Mouse (Mus musculus) forelimb bud, embryonic 11.5 days (tissue): ENCODE measurements at regions not wholly inside any gene's neighbourhood (a gene's known extent, or its start where the extent isn't known, plus 50 kb on each side); places are given as distances from the start of the nearest gene placed in this dataset.

Experiments
- DNase-seq: peaks from one replicate; pipeline ENCODE4 v3.0.0-alpha.2; 2012; ENCODE audit warnings: low read depth, low spot score

DNA sequence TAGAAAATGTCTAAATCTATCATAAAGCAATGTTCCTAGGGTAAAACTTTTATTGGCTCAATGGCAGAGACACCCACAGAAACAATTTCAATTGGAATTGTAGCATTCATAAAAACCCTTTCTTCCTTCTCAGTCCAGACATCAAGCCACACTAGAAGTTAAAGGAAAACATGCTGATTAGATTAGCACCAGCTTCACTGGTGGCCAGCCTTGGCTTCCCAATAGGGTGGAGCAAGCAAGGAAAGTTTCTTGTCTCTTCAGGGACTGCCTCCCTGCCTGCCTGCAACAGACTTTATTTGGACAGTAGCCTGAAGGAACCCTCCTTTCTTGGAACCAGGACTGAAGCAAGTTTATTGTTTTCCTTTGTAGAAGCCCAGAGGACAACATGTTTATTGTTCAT is 289.0 kb upstream of the Mef2c start:
- DNase-seq, result no peak

DNA sequence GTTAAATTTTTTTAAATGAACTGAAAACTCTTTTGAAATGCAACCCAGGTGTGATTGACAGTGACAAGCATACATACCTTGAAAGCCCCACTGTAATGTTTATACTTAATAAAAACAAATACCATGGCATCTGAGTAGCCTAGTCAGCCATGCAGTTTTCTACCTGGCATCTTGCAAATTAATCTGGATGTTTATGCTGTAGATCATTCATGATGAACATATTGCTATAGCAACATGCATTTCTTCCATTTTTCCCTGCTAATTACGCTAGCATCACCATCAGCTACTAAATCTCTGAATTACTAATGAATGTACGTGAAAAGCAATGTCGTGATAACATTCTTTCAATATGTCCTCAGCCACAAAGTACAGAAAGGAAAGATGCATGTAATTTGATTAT is 287.4 kb upstream of the Mef2c start:
- no peak for DNase-seq

DNA sequence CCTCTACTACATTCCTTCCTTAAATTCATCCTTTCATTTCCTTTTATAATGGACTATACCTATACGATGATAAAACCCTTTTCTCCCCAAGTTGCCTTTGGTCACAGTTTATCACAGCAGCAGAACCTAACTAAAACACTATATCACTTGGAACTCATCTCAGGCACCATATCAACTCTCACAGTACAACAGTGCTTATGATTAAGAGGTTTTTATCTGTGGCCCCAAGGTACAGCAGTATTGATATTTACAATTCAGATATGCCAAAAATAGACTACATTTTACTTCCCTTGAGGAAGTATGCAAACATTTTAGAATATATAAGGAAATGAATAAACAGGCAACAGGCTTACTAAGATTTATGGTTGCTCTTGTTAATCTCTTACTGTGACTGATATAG is 251.4 kb upstream of the Mef2c start:
- DNase-seq, result no peak

GRCm38 (mm10) chr13:83266591-83266990 is 237.2 kb upstream of the Mef2c start:
- no peak for DNase-seq

DNA sequence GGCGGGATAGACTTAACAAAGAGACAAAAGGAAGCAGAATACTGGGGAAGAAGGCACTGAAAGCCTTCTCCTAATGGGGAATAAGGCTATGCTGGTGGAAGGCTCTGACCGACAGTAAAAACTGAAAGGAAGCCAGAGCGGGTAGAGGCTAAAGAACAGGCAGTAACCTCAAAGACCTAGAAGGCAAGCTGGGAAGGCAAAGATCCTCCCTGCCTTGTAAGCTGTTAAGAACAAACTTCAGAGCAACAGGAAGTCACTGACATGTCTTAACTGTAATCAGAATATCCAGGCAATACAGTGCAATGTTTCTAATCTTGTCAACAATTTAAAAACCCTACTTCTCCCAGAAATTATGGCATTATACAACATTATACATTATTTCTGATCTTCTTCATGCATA is 235.2 kb upstream of the Mef2c start:
- no peak for DNase-seq

DNA sequence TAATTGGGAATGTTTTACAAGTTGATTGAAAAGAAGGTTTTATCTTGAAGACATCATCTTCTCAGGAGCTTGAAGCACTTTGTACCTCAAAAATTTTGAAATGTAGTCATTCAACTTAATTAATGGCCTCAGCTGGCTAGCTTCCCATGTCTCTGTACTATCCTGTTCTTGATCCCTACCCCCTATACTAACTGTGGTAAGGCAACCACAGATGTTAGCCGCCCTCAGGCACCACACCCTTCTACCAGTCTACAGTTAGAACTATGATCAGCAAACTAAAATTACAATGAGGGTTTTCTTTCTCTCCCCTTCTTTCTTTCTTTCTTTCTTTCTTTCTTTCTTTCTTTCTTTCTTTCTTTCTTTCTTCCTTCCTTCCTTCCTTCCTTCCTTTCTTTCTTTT is 225.1 kb upstream of the Mef2c start:
- DNase-seq, result no peak

DNA sequence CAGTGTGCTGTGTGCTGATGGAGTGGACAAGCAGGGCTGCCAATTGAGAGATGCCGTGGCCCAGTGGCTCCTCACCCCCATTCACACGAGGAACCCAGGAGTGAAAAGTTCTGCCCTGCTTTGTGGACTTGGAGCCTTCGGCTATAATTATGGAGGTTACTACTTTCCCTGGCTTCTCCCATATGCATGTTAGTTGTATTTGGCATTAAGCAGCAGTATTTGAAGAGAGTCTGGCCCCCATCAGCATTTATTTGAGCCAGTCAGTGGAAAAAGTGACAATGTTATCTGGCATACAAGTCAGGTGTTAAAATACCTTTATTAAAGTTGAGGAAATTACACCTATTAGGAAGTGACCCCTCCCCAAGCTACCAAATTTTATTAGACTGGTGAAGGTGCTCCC is 196.1 kb upstream of the Mef2c start:
- DNase-seq, result no peak

- no peak for DNase-seq
Observed at GRCm38 (mm10) chr13:83328488-83328887, 175.3 kb upstream of the Mef2c start.

DNA sequence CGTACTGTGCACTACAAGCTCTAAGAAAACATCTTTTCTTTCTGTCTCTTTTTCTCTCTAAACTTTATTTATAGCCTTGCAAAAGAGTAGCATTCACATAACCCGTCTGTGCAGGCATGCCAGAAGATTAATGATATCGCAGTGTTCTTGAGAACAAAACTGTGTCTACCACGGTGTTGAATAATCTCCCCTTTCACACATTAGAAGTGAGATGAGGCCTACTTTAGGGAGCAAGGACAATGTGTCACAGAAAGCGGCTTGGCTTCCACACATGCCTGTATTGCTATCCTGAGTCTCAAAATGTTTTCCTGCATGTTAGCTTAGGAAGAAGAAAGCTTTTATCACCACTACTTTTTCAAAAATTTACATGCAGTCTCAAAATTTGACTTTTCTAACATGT is 170.1 kb upstream of the Mef2c start:
- no peak for DNase-seq

DNA sequence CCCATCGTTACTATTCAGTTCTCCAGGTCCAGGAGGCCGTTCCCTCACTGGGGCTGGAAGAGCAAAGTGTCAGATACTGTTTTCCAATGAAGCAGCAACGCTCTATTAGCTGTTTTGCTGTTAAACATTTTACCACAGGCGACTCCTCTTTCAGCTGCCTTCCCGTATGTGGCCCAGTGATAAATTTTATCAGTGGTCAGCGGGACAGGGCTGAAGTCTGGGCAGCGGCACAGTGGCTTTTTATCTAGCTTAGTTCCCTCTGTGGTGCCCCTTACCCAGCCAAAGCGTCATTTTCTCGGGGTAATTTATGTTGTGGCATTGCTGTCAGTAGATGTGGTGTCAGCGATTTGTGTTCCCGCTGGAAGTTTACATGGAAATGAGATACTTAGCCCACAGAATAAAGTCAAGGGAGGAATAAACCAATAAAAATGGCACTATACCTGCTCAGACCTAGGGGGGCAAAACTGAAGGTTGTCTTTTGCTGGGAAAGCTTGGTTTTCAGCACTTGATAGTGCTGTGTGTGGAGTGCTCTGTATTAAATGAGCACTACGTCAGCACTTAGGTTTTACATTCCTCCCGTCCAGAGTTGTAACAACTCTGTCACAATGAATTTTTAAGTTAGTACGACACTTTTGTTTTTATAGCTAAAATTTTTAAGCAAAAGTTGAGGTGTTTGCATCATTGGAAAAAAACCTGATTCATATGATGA is 159.1 kb upstream of the Mef2c start:
- DNase-seq, result peak; percentile 11

- no peak for DNase-seq
Observed at GRCm38 (mm10) chr13:83355341-83355740, 148.5 kb upstream of the Mef2c start.

DNA sequence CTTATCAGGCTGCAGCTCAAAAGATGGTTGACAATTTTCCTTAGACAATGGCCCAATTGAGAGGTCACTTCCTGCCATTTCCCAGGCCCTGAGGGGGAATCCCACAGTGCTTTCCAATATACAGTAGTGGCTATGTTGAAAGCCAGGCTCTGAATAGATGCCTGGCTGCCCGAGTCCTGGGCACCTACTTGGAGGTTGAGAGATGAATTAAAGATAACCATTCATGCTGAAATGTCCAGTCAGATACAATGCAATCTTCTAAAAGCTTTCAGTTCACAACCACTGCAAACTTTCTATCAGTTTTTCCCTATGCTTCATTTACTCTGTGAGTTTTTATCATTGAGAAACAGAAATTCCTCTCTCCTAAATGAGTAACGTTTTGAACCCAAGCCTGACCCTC is 143.3 kb upstream of the Mef2c start:
- no peak for DNase-seq

DNA sequence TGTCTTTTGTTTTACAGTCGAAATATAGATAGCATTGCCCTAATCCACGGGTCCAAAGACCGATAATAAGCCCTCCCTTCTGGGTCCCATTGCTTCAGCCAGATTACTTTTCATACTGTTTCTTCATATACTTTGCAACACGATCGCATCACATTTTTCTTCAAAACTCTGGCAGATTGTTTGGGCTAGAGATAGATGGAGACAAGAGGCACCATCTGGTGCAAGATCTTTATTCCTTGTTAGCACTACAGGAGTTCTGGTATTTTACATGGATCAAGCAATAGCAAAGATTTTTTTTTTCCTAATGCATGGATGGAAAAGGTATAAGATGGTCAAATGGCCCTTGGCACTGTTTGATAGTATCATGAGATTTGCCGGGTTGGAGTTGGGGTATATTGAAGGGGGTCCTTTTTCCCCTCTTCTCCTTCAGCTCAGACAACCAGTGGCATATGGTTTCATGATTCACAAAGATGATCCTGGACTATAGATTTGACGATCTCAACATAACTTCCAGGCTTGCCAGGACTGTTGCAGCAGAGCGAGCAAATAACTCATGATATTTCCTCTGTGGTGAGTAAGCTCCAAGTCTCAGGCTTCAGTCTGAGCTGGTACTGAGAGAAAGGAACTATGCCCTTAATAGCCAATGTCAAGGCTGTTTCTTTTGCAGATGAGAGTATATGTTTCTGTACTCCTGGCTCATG is 127.6 kb upstream of the Mef2c start:
- DNase-seq, result no peak

GRCm38 (mm10) chr13:83378644-83379043 is 125.2 kb upstream of the Mef2c start:
- DNase-seq, result no peak

- no peak for DNase-seq
Observed at GRCm38 (mm10) chr13:83382609-83383008, 121.2 kb upstream of the Mef2c start.

GRCm38 (mm10) chr13:83394773-83395172 is 109.1 kb upstream of the Mef2c start:
- no peak for DNase-seq

- no peak for DNase-seq
Observed at GRCm38 (mm10) chr13:83399381-83399780, 104.5 kb upstream of the Mef2c start.

- no peak for DNase-seq
Observed at GRCm38 (mm10) chr13:83439619-83440436, 64.0 kb upstream of the Mef2c start.

- DNase-seq, result no peak
Observed at GRCm38 (mm10) chr13:83444277-83444676, 59.6 kb upstream of the Mef2c start.

DNA sequence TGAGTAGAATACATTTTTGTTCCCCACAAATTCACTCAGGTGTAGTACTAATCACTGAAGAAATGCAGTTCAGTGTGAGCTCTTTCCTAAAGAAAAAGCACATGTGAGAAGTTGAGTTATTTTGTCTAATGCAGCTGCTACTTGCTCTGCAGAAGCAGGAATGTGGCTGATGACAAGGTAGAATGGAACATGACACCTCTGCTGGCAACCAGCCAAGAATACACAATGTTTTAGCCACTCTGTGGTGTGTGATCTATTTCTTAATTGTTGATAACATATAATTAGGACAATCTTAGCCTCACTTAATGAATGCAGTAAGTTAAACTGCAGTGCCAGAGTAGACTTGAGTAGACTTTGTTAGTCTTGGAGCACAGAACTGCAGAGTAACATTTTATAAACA is 53.0 kb upstream of the Mef2c start:
- DNase-seq, result peak; percentile 80

GRCm38 (mm10) chr13:83452987-83453386 is 50.8 kb upstream of the Mef2c start:
- no peak for DNase-seq
